13 mouse cellular contexts compared by ENCODE assay signal in genomic region chr11:50265931-50266330, GRCm38 (mm10). TPM values are rescaled to one million over a fixed set of nuclear protein-coding genes. Genes with fewer than 3 reads are reported as not detected.
DNase-seq lines count a peak whose midpoint lies in the region; ATAC-seq and TF ChIP-seq lines count a peak whose summit lies in the region.
"Had no signal": no experiment of that assay in that cellular context is flagged by ENCODE, and none has a peak within 500 bp of the region (broad histone marks: within the 10 kb centered on the region; RNA-seq: fewer than 3 reads in every experiment).

No protein-coding gene starts in this region.

- no peak for TF ChIP-seq CTCF in intestine, postnatal 0 days (IDR thresholded peaks at IDR 0.05; ENCODE audit: low read depth)

- ATAC-seq in kidney, embryonic 14.5 days (ENCODE audit: low FRiP score, low TSS enrichment): no peak
- ATAC-seq in intestine, postnatal 0 days: peak; percentile 44; the same call in 1 of the 2 replicates
- no peak for ATAC-seq in CD4-positive, CD25-positive, alpha-beta regulatory T cell, adult 4 months
- no peak for ATAC-seq in forebrain, embryonic 13.5 days

- 89% methylated on average over 8 of the region's 8 CpGs for WGBS in kidney, embryonic 14.5 days
- WGBS in intestine, postnatal 0 days: 59% methylated on average over 8 of the region's 8 CpGs
- 90% methylated on average over 8 of the region's 8 CpGs for WGBS in forebrain, embryonic 13.5 days

- H3K4me2 ChIP-seq in kidney, embryonic 14.5 days (replicated peaks; ENCODE audit: low read depth, low read length): no peak overlapping the region
- H3K4me2 ChIP-seq in intestine, postnatal 0 days (replicated peaks; ENCODE audit: low read depth): no peak overlapping the region
- no peak overlapping the region for H3K4me2 ChIP-seq in forebrain, embryonic 13.5 days
- H3K4me2 ChIP-seq: embryonic facial prominence, embryonic 13.5 days; forebrain, embryonic 12.5 days had no signal

- no peaks in the 10 kb centered on the region for H3K27me3 ChIP-seq in kidney, embryonic 14.5 days (ENCODE audit: control insufficient read depth, insufficient read depth, low read length)
- H3K27me3 ChIP-seq in intestine, postnatal 0 days (replicated peaks; ENCODE audit: control insufficient read depth, insufficient read depth, low read length): no peaks in the 10 kb centered on the region
- H3K27me3 ChIP-seq in forebrain, embryonic 13.5 days: no peaks in the 10 kb centered on the region
- H3K27me3 ChIP-seq: CH12.LX; embryonic facial prominence, embryonic 13.5 days; forebrain, embryonic 12.5 days had no signal

- H3K27ac ChIP-seq in kidney, embryonic 14.5 days (ENCODE audit: low read depth, low read length): no peak overlapping the region
- peak overlapping the region; percentile 10; the same call in 1 of the 2 replicates for H3K27ac ChIP-seq in intestine, postnatal 0 days (ENCODE audit: low read depth, low read length)
- H3K27ac ChIP-seq in forebrain, embryonic 13.5 days: no peak overlapping the region
- H3K27ac ChIP-seq: embryonic facial prominence, embryonic 13.5 days; forebrain, embryonic 12.5 days had no signal

- no peaks in the 10 kb centered on the region for H3K4me1 ChIP-seq in kidney, embryonic 14.5 days (ENCODE audit: control insufficient read depth, insufficient read depth, low read length)
- H3K4me1 ChIP-seq in intestine, postnatal 0 days (replicated peaks; ENCODE audit: control insufficient read depth, insufficient read depth, low read length): no peaks in the 10 kb centered on the region
- H3K4me1 ChIP-seq in forebrain, embryonic 13.5 days: no peaks in the 10 kb centered on the region
- H3K4me1 ChIP-seq: embryonic facial prominence, embryonic 13.5 days; forebrain, embryonic 12.5 days had no signal

- no peak overlapping the region for H3K9ac ChIP-seq in kidney, embryonic 14.5 days (ENCODE audit: low read depth, low read length)
- H3K9ac ChIP-seq in intestine, postnatal 0 days (ENCODE audit: low read depth, low read length): no peak overlapping the region
- no peak overlapping the region for H3K9ac ChIP-seq in forebrain, embryonic 13.5 days
- H3K9ac ChIP-seq: embryonic facial prominence, embryonic 13.5 days; forebrain, embryonic 12.5 days had no signal

- H3K4me3 ChIP-seq in kidney, embryonic 14.5 days (ENCODE audit: low read length): no peak overlapping the region
- no peak overlapping the region for H3K4me3 ChIP-seq in intestine, postnatal 0 days (ENCODE audit: low read depth, low read length)
- no peak overlapping the region for H3K4me3 ChIP-seq in forebrain, embryonic 13.5 days
- H3K4me3 ChIP-seq: embryonic facial prominence, embryonic 13.5 days; forebrain, embryonic 12.5 days had no signal

- H3K36me3 ChIP-seq in kidney, embryonic 14.5 days (ENCODE audit: control insufficient read depth, insufficient read depth, low read length): peaks cover 54% of the 10 kb centered on the region
- peaks cover 47% of the 10 kb centered on the region for H3K36me3 ChIP-seq in intestine, postnatal 0 days (ENCODE audit: control insufficient read depth, insufficient read depth)
- peaks cover 65% of the 10 kb centered on the region for H3K36me3 ChIP-seq in forebrain, embryonic 13.5 days (ENCODE audit: poor library complexity, severe bottlenecking)

- no peaks in the 10 kb centered on the region for H3K9me3 ChIP-seq in kidney, embryonic 14.5 days (ENCODE audit: control insufficient read depth, low read length)
- H3K9me3 ChIP-seq in intestine, postnatal 0 days (ENCODE audit: control insufficient read depth): no peaks in the 10 kb centered on the region
- no peaks in the 10 kb centered on the region for H3K9me3 ChIP-seq in forebrain, embryonic 13.5 days (replicated peaks)
- H3K9me3 ChIP-seq: embryonic facial prominence, embryonic 13.5 days; forebrain, embryonic 12.5 days had no signal

- peak; percentile 94 for DNase-seq in kidney, adult 11 months
- DNase-seq in brain, adult 2 months (ENCODE audit: low read depth, low spot score): peak; percentile 40
- DNase-seq in kidney, postnatal 4 days: peak; percentile 46 to 69
- DNase-seq in urinary bladder, postnatal 14 days (ENCODE audit: low spot score): no peak
- DNase-seq: cerebellum, adult 9-10 months; heart, postnatal 36 days had no signal

RNA-seq across cellular contexts. Expression of gene Maml1, which starts 26.2 kb away (rescaled TPM):
- 10.5 and 10.7 TPM in 2 replicates for polyA plus RNA-seq in kidney, embryonic 14.5 days (2014; fragmentation: Nextera tagmentation; extraction: Ambion mirVana)
- polyA plus RNA-seq in intestine, postnatal 0 days (2015; fragmentation: Nextera tagmentation; extraction: Ambion mirVana): 2.5 and 2.6 TPM in 2 replicates
- 1 to 10 TPM; 3.9 to 6.4 TPM for polyA plus RNA-seq in CD4-positive, CD25-positive, alpha-beta regulatory T cell, adult 4 months (2017; shearing (Covaris generic))
- polyA plus RNA-seq in forebrain, embryonic 13.5 days (2015; fragmentation: Nextera tagmentation; extraction: Ambion mirVana): 4.5 and 4.8 TPM in 2 replicates

RNA-seq across cellular contexts. Expression of gene Ltc4s, which starts 27.5 kb away (rescaled TPM):
- polyA plus RNA-seq in kidney, embryonic 14.5 days (2014; fragmentation: Nextera tagmentation; extraction: Ambion mirVana): 1.6 and 1.9 TPM in 2 replicates
- 39.5 and 54.4 TPM in 2 replicates for polyA plus RNA-seq in intestine, postnatal 0 days (2015; fragmentation: Nextera tagmentation; extraction: Ambion mirVana)
- polyA plus RNA-seq in CD4-positive, CD25-positive, alpha-beta regulatory T cell, adult 4 months (2017; shearing (Covaris generic)): not detected
- 1.1 and 1.2 TPM in 2 replicates for polyA plus RNA-seq in forebrain, embryonic 13.5 days (2015; fragmentation: Nextera tagmentation; extraction: Ambion mirVana)

RNA-seq across cellular contexts. Expression of gene Mgat4b, which starts 55.2 kb away (rescaled TPM):
- polyA plus RNA-seq in kidney, embryonic 14.5 days (2014; fragmentation: Nextera tagmentation; extraction: Ambion mirVana): 37.0 and 39.2 TPM in 2 replicates
- polyA plus RNA-seq in intestine, postnatal 0 days (2015; fragmentation: Nextera tagmentation; extraction: Ambion mirVana): 33.2 and 35.0 TPM in 2 replicates
- polyA plus RNA-seq in CD4-positive, CD25-positive, alpha-beta regulatory T cell, adult 4 months (2017; shearing (Covaris generic)): 1 to 10 TPM; 1.1 to 1.7 TPM
- 10.1 and 12.9 TPM in 2 replicates for polyA plus RNA-seq in forebrain, embryonic 13.5 days (2015; fragmentation: Nextera tagmentation; extraction: Ambion mirVana)

RNA-seq across cellular contexts. Expression of gene Sqstm1, which starts 55.3 kb away (rescaled TPM):
- 128 and 197 TPM in 2 replicates for polyA plus RNA-seq in kidney, embryonic 14.5 days (2014; fragmentation: Nextera tagmentation; extraction: Ambion mirVana)
- polyA plus RNA-seq in intestine, postnatal 0 days (2015; fragmentation: Nextera tagmentation; extraction: Ambion mirVana): 197 and 213 TPM in 2 replicates
- 10 to 100 TPM; 74.8 to 88.4 TPM for polyA plus RNA-seq in CD4-positive, CD25-positive, alpha-beta regulatory T cell, adult 4 months (2017; shearing (Covaris generic))
- 194 and 210 TPM in 2 replicates for polyA plus RNA-seq in forebrain, embryonic 13.5 days (2015; fragmentation: Nextera tagmentation; extraction: Ambion mirVana)

RNA-seq across cellular contexts. Expression of gene Canx, which starts 59.5 kb away (rescaled TPM):
- polyA plus RNA-seq in kidney, embryonic 14.5 days (2014; fragmentation: Nextera tagmentation; extraction: Ambion mirVana): 237 and 277 TPM in 2 replicates
- 181 and 187 TPM in 2 replicates for polyA plus RNA-seq in intestine, postnatal 0 days (2015; fragmentation: Nextera tagmentation; extraction: Ambion mirVana)
- 100 to 1,000 TPM; 182 to 206 TPM for polyA plus RNA-seq in CD4-positive, CD25-positive, alpha-beta regulatory T cell, adult 4 months (2017; shearing (Covaris generic))
- 243 and 261 TPM in 2 replicates for polyA plus RNA-seq in forebrain, embryonic 13.5 days (2015; fragmentation: Nextera tagmentation; extraction: Ambion mirVana)

Comparison
In these comparisons a context has a peak if more than half of its experiments do, and no peak if none do; other contexts are left out.
1. RNA of gene Ltc4s, which starts 27.5 kb away (polyA plus RNA-seq): 39.5 to 54.4 TPM in intestine, postnatal 0 days; 1.6 to 1.9 TPM in kidney, embryonic 14.5 days, 1.1 to 1.2 TPM in forebrain, embryonic 13.5 days and not detected in CD4-positive, CD25-positive, alpha-beta regulatory T cell, adult 4 months; every median in the first group is over 10 times any median in the second.